In the genomic region with DNA sequence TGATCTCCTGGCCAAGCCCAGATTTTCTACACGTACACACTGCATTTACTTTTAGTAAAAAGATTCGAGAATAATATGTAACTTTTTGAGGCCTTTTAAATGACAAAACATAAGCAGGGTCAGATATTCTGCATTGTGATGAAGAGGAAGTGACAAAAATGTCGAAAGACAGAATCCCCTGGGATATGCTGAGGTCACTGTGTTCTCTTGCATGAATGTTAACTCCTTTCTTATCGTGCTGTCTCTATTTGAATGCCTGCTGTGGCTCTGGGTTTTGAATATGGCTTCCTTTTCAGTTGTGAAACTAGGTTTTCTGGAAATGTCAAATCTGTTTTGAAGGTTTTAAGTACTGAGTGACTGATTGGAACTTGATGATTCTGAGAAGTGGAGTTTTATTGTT, we compare ENCODE assay signal across 16 mouse cellular contexts. TPM values are rescaled to one million over a fixed set of nuclear protein-coding genes. Genes with fewer than 3 reads are reported as not detected.
DNase-seq lines count a peak whose midpoint lies in the region; ATAC-seq and TF ChIP-seq lines count a peak whose summit lies in the region.
"Had no signal": no experiment of that assay in that cellular context is flagged by ENCODE, and none has a peak within 500 bp of the region (broad histone marks: within the 10 kb centered on the region; RNA-seq: fewer than 3 reads in every experiment).

No protein-coding gene starts in this region.

- DNase-seq in A20 (ENCODE audit: low read depth, low spot score) (peak; percentile 16), MEL (ENCODE audit: low read depth, low spot score) (peak; percentile 2)
- peak; percentile 29 for DNase-seq in splenic B cell, adult 2 months (ENCODE audit: low read depth, low spot score)
- DNase-seq in embryo, embryonic 10.5 days (ENCODE audit: low spot score), result no peak
- no peak for DNase-seq in gastrocnemius, adult 8-10 months (ENCODE audit: low spot score in 2 of 2)
- DNase-seq: adrenal gland, adult 8-10 months; cerebellum, adult 11 months; cerebellum, adult 9-11 months had no signal

- ATAC-seq in megakaryocyte, adult 5-6 weeks (ENCODE audit: poor library complexity, severe bottlenecking), result no peak
- ATAC-seq: forebrain, embryonic 13.5 days; forebrain, embryonic 15.5 days had no signal

- no peaks in the 10 kb centered on the region for H3K9me3 ChIP-seq in MEL (replicated peaks; ENCODE audit: insufficient read depth, low read length)
- H3K9me3 ChIP-seq: embryonic facial prominence, embryonic 10.5 days; embryonic facial prominence, embryonic 12.5 days; forebrain, embryonic 13.5 days; forebrain, embryonic 15.5 days; G1E had no signal

- H3K4me1 ChIP-seq in MEL (ENCODE audit: control insufficient read depth in 1 of 2, insufficient read depth in 2 of 2, low read length in 2 of 2), result no peaks in the 10 kb centered on the region
- H3K4me1 ChIP-seq in bone marrow macrophage, adult 2 months (ENCODE audit: control insufficient read depth, insufficient read depth, low read length), result peaks cover 7% of the 10 kb centered on the region
- H3K4me1 ChIP-seq: embryonic facial prominence, embryonic 10.5 days; embryonic facial prominence, embryonic 12.5 days; forebrain, embryonic 13.5 days; forebrain, embryonic 15.5 days had no signal

- TF ChIP-seq EP300 in MEL (IDR thresholded peaks at IDR 0.05; ENCODE audit: low read depth in 1 of 2, low read length in 2 of 2), result no peak

- no peaks in the 10 kb centered on the region for H3K36me3 ChIP-seq in MEL (ENCODE audit: control insufficient read depth in 1 of 2, insufficient read depth in 2 of 2, low read length in 2 of 2)
- no peaks in the 10 kb centered on the region for H3K36me3 ChIP-seq in splenic B cell, adult 2 months (ENCODE audit: control insufficient read depth, insufficient read depth, low read length, poor library complexity, severe bottlenecking)
- H3K36me3 ChIP-seq: embryonic facial prominence, embryonic 10.5 days; embryonic facial prominence, embryonic 12.5 days; forebrain, embryonic 15.5 days; G1E had no signal

- H3K79me2 ChIP-seq in MEL (ENCODE audit: control insufficient read depth, insufficient read depth, low read length, poor library complexity), result no peaks in the 10 kb centered on the region

- no peak for TF ChIP-seq POLR2A in MEL (IDR thresholded peaks at IDR 0.05; ENCODE audit: control insufficient read depth in 1 of 2, insufficient read depth in 1 of 2, low read depth in 1 of 2, low read length in 2 of 2, poor library complexity in 1 of 2)
- no peak for TF ChIP-seq POLR2A in bone marrow macrophage, adult 2 months (IDR thresholded peaks at IDR 0.05; ENCODE audit: borderline replicate concordance, low read depth, low read length)

- H3K4me3 ChIP-seq in MEL (ENCODE audit: control insufficient read depth in 1 of 2, insufficient read depth in 1 of 2, low read depth in 2 of 2, low read length in 2 of 2), result no peak overlapping the region
- H3K4me3 ChIP-seq in bone marrow macrophage, adult 2 months (ENCODE audit: insufficient read depth, low read length), result no peak overlapping the region
- H3K4me3 ChIP-seq: embryonic facial prominence, embryonic 10.5 days; embryonic facial prominence, embryonic 12.5 days; forebrain, embryonic 13.5 days; forebrain, embryonic 15.5 days had no signal

- no peak for TF ChIP-seq RAD21 in MEL (IDR thresholded peaks at IDR 0.05; ENCODE audit: low read depth, low read length)

- H3K27me3 ChIP-seq in MEL (ENCODE audit: control insufficient read depth in 1 of 2, insufficient read depth in 2 of 2, low read length in 2 of 2), result no peaks in the 10 kb centered on the region; a peak in 2 of 4 replicates
- H3K27me3 ChIP-seq in splenic B cell, adult 2 months (ENCODE audit: control insufficient read depth, insufficient read depth, low read length, poor library complexity, severe bottlenecking), result no peaks in the 10 kb centered on the region
- H3K27me3 ChIP-seq: embryonic facial prominence, embryonic 12.5 days; forebrain, embryonic 15.5 days had no signal

- H3K27ac ChIP-seq in MEL (ENCODE audit: control insufficient read depth, low read depth, low read length), result no peak overlapping the region
- 0 out of 2 replicates have a peak overlapping the region, but pooled peaks have one; percentile 19 for H3K27ac ChIP-seq in bone marrow macrophage, adult 2 months (ENCODE audit: insufficient read depth, low read depth, low read length)
- H3K27ac ChIP-seq: embryonic facial prominence, embryonic 10.5 days; embryonic facial prominence, embryonic 12.5 days; forebrain, embryonic 13.5 days; forebrain, embryonic 15.5 days had no signal

- H3K9ac ChIP-seq in MEL (ENCODE audit: control insufficient read depth, low read depth, low read length, poor library complexity, severe bottlenecking), result no peak overlapping the region
- H3K9ac ChIP-seq: embryonic facial prominence, embryonic 12.5 days; forebrain, embryonic 13.5 days; forebrain, embryonic 15.5 days; forebrain, postnatal 0 days had no signal

- TF ChIP-seq CTCF in MEL (IDR thresholded peaks at IDR 0.05 in 2 of 3, conservative IDR thresholded peaks at IDR 0.05 in 1 of 3; ENCODE audit: control insufficient read depth in 1 of 3, insufficient read depth in 1 of 3, low read depth in 2 of 3, low read length in 3 of 3, poor library complexity in 1 of 3, severe bottlenecking in 1 of 3), result no peak
- no peak for TF ChIP-seq CTCF in bone marrow macrophage, adult 2 months (IDR thresholded peaks at IDR 0.05; ENCODE audit: low read depth, low read length)

TF ChIP-seq in MEL, 35 proteins besides CTCF, POLR2A, EP300 and RAD21:
- no peak for TF ChIP-seq MAX (IDR thresholded peaks at IDR 0.05; ENCODE audit: low read length)
- TF ChIP-seq RCOR1 (IDR thresholded peaks at IDR 0.05; ENCODE audit: low read depth, low read length), result no peak
- TF ChIP-seq JUND (IDR thresholded peaks at IDR 0.05; ENCODE audit: low read depth, low read length), result no peak
- TF ChIP-seq ZMIZ1 (IDR thresholded peaks at IDR 0.05; ENCODE audit: low read depth, low read length), result no peak
- no peak for TF ChIP-seq CHD2 (IDR thresholded peaks at IDR 0.05; ENCODE audit: low read length)
- no peak for TF ChIP-seq NELFE (IDR thresholded peaks at IDR 0.05; ENCODE audit: low read depth, low read length)
- TF ChIP-seq GATA1 (IDR thresholded peaks at IDR 0.05; ENCODE audit: low read depth, low read length), result no peak
- TF ChIP-seq CHD1 (IDR thresholded peaks at IDR 0.05; ENCODE audit: low read depth, low read length), result no peak
- no peak for TF ChIP-seq USF2 (IDR thresholded peaks at IDR 0.05; ENCODE audit: borderline replicate concordance in 1 of 2, insufficient read depth in 1 of 2, low read depth in 1 of 2, low read length in 2 of 2)
- TF ChIP-seq GABPA (IDR thresholded peaks at IDR 0.05; ENCODE audit: low read depth, low read length), result no peak
- TF ChIP-seq ZC3H11A (IDR thresholded peaks at IDR 0.05; ENCODE audit: low read depth, low read length), result no peak
- TF ChIP-seq MXI1 (IDR thresholded peaks at IDR 0.05; ENCODE audit: low read depth, low read length), result no peak
- no peak for TF ChIP-seq NRF1 (IDR thresholded peaks at IDR 0.05; ENCODE audit: insufficient read depth, low read depth, low read length, poor library complexity, severe bottlenecking)
- TF ChIP-seq USF1 (IDR thresholded peaks at IDR 0.05; ENCODE audit: low read depth, low read length), result no peak
- TF ChIP-seq UBTF (IDR thresholded peaks at IDR 0.05; ENCODE audit: borderline replicate concordance, insufficient read depth, low read depth, low read length), result no peak
- no peak for TF ChIP-seq MEF2A (IDR thresholded peaks at IDR 0.05; ENCODE audit: extremely low read depth, insufficient replicate concordance, low read depth, low read length, poor library complexity, severe bottlenecking)
- no peak for TF ChIP-seq TBP (IDR thresholded peaks at IDR 0.05; ENCODE audit: low read depth, low read length)
- TF ChIP-seq BHLHE40 (IDR thresholded peaks at IDR 0.05; ENCODE audit: borderline replicate concordance, low read depth, low read length), result no peak
- TF ChIP-seq MYB (IDR thresholded peaks at IDR 0.05; ENCODE audit: low read depth, low read length), result no peak
TF ChIP-seq in MEL: peak in this region for 0.

RNA-seq across cellular contexts. Expression of gene Itpripl1, which starts 22.4 kb away (rescaled TPM):
- 20.6 and 22.7 TPM in 2 replicates for total RNA-seq in MEL (2012; rRNA removed)
- 10 to 100 TPM in 1 of 2 experiments, not detected in 1; 27.3 TPM for polyA plus RNA-seq in MEL (2012; ENCODE audit: insufficient read depth in 1 of 2, insufficient read length in 2 of 2, low read depth in 1 of 2, low replicate concordance in 2 of 2, missing spikeins in 1 of 2)
- 23.8 and 26.6 TPM in 2 replicates for polyA plus RNA-seq in bone marrow macrophage, adult 2 months (2012; ENCODE audit: insufficient read depth, insufficient read length, missing spikeins)
- total RNA-seq in megakaryocyte, adult 5-6 weeks (2015), result 39.4 and 40.2 TPM in 2 replicates
- 46.1 and 50.0 TPM in 2 replicates for total RNA-seq in megakaryocyte, adult 5-6 weeks (2017)
- total RNA-seq in gastrocnemius, adult 8-10 months (2022), result 1 to 10 TPM; 3.3 to 4.8 (median 4.1) TPM

RNA-seq across cellular contexts. Expression of gene Ncaph, which starts 31.9 kb away (rescaled TPM):
- total RNA-seq in MEL (2012; rRNA removed), result 37.5 and 41.5 TPM in 2 replicates
- 10 to 100 TPM in 1 of 2 experiments, not detected in 1; 49.4 TPM for polyA plus RNA-seq in MEL (2012; ENCODE audit: insufficient read depth in 1 of 2, insufficient read length in 2 of 2, low read depth in 1 of 2, low replicate concordance in 2 of 2, missing spikeins in 1 of 2)
- polyA plus RNA-seq in bone marrow macrophage, adult 2 months (2012; ENCODE audit: insufficient read depth, insufficient read length, missing spikeins), result 32.5 and 33.3 TPM in 2 replicates
- total RNA-seq in megakaryocyte, adult 5-6 weeks (2015), result 61.6 and 71.8 TPM in 2 replicates
- total RNA-seq in megakaryocyte, adult 5-6 weeks (2017), result 88.2 and 93.2 TPM in 2 replicates
- 1 to 10 TPM in 2 of 4 experiments, under 1 TPM in 2; 0.44 to 1.2 (median 0.81) TPM for total RNA-seq in gastrocnemius, adult 8-10 months (2022)

RNA-seq across cellular contexts. Expression of gene 1810024B03Rik, which starts 42.4 kb away (rescaled TPM):
- 1.2 and 1.5 TPM in 2 replicates for total RNA-seq in MEL (2012; rRNA removed)
- polyA plus RNA-seq in MEL (2012; ENCODE audit: insufficient read depth in 1 of 2, insufficient read length in 2 of 2, low read depth in 1 of 2, low replicate concordance in 2 of 2, missing spikeins in 1 of 2), result 1 to 10 TPM in 1 of 2 experiments, not detected in 1; 1.9 TPM
- polyA plus RNA-seq in bone marrow macrophage, adult 2 months (2012; ENCODE audit: insufficient read depth, insufficient read length, missing spikeins), result 1.9 and 2.0 TPM in 2 replicates
- 0.83 and 1.0 TPM in 2 replicates for total RNA-seq in megakaryocyte, adult 5-6 weeks (2015)
- total RNA-seq in megakaryocyte, adult 5-6 weeks (2017), result 0.81 and 1.2 TPM in 2 replicates
- total RNA-seq in gastrocnemius, adult 8-10 months (2022), result under 1 TPM; 0.36 to 0.90 (median 0.51) TPM

RNA-seq across cellular contexts. Expression of gene Snrnp200, which starts 42.5 kb away (rescaled TPM):
- total RNA-seq in MEL (2012; rRNA removed), result 114 and 122 TPM in 2 replicates
- polyA plus RNA-seq in MEL (2012; ENCODE audit: insufficient read depth in 1 of 2, insufficient read length in 2 of 2, low read depth in 1 of 2, low replicate concordance in 2 of 2, missing spikeins in 1 of 2), result 100 to 1,000 TPM in 1 of 2 experiments, 10 to 100 TPM in 1; 67.5 to 137 TPM
- 34.6 and 44.1 TPM in 2 replicates for polyA plus RNA-seq in bone marrow macrophage, adult 2 months (2012; ENCODE audit: insufficient read depth, insufficient read length, missing spikeins)
- total RNA-seq in megakaryocyte, adult 5-6 weeks (2015), result 51.3 and 54.3 TPM in 2 replicates
- total RNA-seq in megakaryocyte, adult 5-6 weeks (2017), result 124 and 133 TPM in 2 replicates
- 10 to 100 TPM; 48.9 to 54.3 (median 50.6) TPM for total RNA-seq in gastrocnemius, adult 8-10 months (2022)

Comparison
In these comparisons a context has a peak if more than half of its experiments do, and no peak if none do; other contexts are left out.
1. DNase-seq: peak in A20 (single experiment), MEL (single experiment) and splenic B cell, adult 2 months (single experiment); none in embryo, embryonic 10.5 days (single experiment) and gastrocnemius, adult 8-10 months (0 of 2).
2. RNA of gene Ncaph, which starts 31.9 kb away (total RNA-seq): 61.6 to 93.2 TPM in megakaryocyte, adult 5-6 weeks and 37.5 to 41.5 TPM in MEL; 0.44 to 1.2 TPM in gastrocnemius, adult 8-10 months; every median in the first group is over 10 times any median in the second.